Mouse (Mus musculus) heart, embryonic 12.5 days (tissue): ENCODE data around the gene 9430097D07Rik. TPM values are rescaled to one million over a fixed set of nuclear protein-coding genes. Genes with fewer than 3 reads are reported as not detected.

ENCODE experiments used
- ATAC-seq: fragments of 200-750 bp; cut with Nextera tagmentation; 2 replicates; pipeline ENCODE4 v1.8.0; 2017; ENCODE audit warnings: moderate TSS enrichment, moderate library complexity; ENCODE audit not compliant: insufficient number of reproducible peaks, low FRiP score
- H3K27ac ChIP-seq: fragments of 300-500 bp; sonication (generic); 2 replicates; pipeline ENCODE4 v1.5.1; 2016; ENCODE audit warnings: mild to moderate bottlenecking, moderate library complexity; ENCODE audit not compliant: poor library complexity, severe bottlenecking
- H3K27me3 ChIP-seq: fragments of 300-500 bp; sonication (generic); replicated peaks from 2 replicates; pipeline ENCODE4 v1.6.1; 2016; ENCODE audit warnings: mild to moderate bottlenecking, moderate library complexity
- H3K36me3 ChIP-seq: fragments of 300-500 bp; sonication (generic); 2 replicates; pipeline ENCODE4 v1.6.1; 2016; ENCODE audit warnings: mild to moderate bottlenecking, moderate library complexity
- H3K4me1 ChIP-seq: fragments of 300-500 bp; sonication (generic); replicated peaks from 2 replicates; pipeline ENCODE4 v1.6.1; 2016; ENCODE audit warnings: mild to moderate bottlenecking
- H3K4me2 ChIP-seq: fragments of 300-500 bp; sonication (generic); 2 replicates; pipeline ENCODE4 v1.6.1; 2016; ENCODE audit warnings: mild to moderate bottlenecking, moderate library complexity
- H3K4me3 ChIP-seq: fragments of 300-500 bp; sonication (generic); 2 replicates; pipeline ENCODE4 v1.5.1; 2016; ENCODE audit warnings: mild to moderate bottlenecking
- H3K9ac ChIP-seq: fragments of 300-500 bp; sonication (generic); 2 replicates; pipeline ENCODE4 v1.6.1; 2016; ENCODE audit warnings: mild to moderate bottlenecking, moderate library complexity
- H3K9me3 ChIP-seq: fragments of 300-500 bp; sonication (generic); replicated peaks from 2 replicates; pipeline ENCODE4 v1.6.1; 2016; ENCODE audit warnings: mild to moderate bottlenecking, moderate library complexity
- WGBS: fragments of 180-500 bp; shearing (Covaris S2); methylation state at CpG from one replicate; pipeline ENCODE4 v1.1.7; 2016; 5-methylcytosine and 5-hydroxymethylcytosine counted together
- polyA plus RNA-seq: library from polyadenylated mRNA; unstranded; fragments of >200 nt; fragmentation: Nextera tagmentation; extraction: Ambion mirVana; gene quantifications from 2 replicates; pipeline ENCODE4 v1.2.1, GENCODE M21; 2016

Gene 9430097D07Rik
- polyA plus RNA-seq: 0.18 and 0.24 TPM in 2 replicates

DNA sequence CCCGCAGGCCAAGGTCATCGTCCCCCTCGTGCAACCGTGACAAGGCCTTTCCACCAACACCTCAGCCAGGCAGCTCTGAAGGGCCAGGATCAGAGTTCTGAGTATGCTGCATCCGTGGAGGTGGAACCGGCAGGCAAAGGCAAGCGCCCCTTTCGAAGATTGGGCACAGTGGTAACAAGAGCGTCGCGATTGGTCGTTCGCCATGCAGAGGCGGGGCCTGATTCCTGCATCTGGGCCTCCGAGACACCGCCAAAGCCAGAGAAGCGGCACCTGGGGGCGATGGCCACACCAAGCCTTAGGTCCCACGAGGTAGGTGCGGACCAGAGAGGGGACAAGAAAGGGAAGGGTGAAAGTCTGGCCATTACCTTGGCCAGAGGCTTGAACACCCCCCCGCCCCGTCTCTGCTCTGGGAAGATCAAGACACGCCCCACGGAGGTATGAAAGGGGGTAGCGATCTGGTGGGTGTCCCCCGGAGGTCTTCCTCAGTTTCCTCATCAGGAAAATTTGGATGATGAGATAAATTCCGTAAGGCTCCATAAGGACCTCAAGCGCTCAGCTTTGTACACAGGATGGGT lies at the start of gene 9430097D07Rik:
TSS of gene 9430097D07Rik (minus strand) at position 99 of the 575 bp plus-strand sequence.
- peak within 1 kb of the TSS; percentile 54 for H3K9ac ChIP-seq
- peak within 1 kb of the TSS; percentile 45 for H3K4me3 ChIP-seq
- no peak within 1 kb of the TSS for H3K27ac ChIP-seq
- H3K36me3 ChIP-seq: peaks cover 11% of the 10 kb centered on the region
- WGBS: 8% methylated on average over 28 of the region's 28 CpGs
- peaks cover 22% of the 10 kb centered on the region for H3K4me1 ChIP-seq
- no peaks in the 10 kb centered on the region for H3K9me3 ChIP-seq
- H3K4me2 ChIP-seq: peak within 1 kb of the TSS; percentile 89
- no peak for ATAC-seq
- peaks cover 51% of the 10 kb centered on the region for H3K27me3 ChIP-seq

DNA sequence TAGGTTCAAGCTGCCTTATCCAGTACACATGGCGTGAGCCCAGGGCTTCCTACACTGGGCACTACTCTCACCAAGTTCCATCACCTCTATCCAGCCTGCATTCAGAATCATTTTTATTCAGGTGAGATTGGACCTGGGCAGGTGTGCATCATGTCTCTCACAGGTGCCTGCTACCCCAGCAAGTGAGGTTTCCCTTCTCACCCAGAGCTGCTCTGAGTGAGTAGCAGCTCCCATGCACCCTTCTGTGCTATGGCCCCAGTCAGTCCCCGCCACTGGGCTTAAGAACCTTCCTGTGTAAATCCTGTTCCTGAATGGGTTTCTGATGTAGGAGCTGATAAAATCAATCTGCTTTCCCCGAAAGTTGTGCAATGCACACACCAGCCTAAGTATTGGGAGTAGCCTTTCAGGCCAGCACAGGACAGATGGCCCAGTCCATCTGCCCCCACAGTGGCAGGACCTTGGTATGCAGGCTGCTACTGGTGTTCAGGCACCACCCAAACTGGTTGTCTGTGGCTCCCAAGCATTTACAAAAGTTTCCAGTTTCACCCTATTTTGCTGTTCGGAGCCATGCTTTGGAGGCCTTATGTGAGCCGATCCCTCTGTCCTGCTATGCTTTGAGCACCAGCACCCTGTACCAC lies 48.7 kb upstream of the 9430097D07Rik start:
- peaks cover 93% of the 10 kb centered on the region for H3K4me1 ChIP-seq
- H3K4me3 ChIP-seq: no peak overlapping the region
- H3K36me3 ChIP-seq: peaks cover 1% of the 10 kb centered on the region
- peak overlapping the region; percentile 82; the same call in 1 of the 2 replicates for H3K9ac ChIP-seq
- H3K9me3 ChIP-seq: no peaks in the 10 kb centered on the region; the same call in 1 of the 2 replicates
- no peak overlapping the region for H3K4me2 ChIP-seq
- 62% methylated on average over 5 of the region's 5 CpGs for WGBS
- ATAC-seq: no peak
- H3K27me3 ChIP-seq: no peaks in the 10 kb centered on the region
- peak overlapping the region; percentile 97 for H3K27ac ChIP-seq

DNA sequence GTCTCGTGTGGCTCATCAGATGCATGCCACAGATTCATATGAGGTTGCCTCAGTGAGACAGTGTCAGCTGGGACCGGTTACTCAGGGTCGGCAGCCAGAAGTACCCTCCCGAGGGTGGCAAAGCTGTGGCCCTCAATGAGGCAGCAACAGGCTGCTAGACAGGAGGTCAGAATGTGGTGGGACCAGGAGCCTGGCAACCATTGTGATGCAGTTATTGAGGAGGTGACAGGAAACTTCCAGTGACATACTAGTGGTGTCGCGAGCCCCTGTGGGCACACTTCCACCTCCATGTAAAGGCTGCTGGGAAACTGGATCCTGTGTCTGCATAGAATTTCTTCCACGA lies 46.0 kb upstream of the 9430097D07Rik start, which contains the start of gene Ak1:
TSS of gene Ak1 (plus strand) at position 242 of the 343 bp plus-strand sequence.
- peak within 1 kb of the TSS; percentile 56 for H3K4me2 ChIP-seq
- peaks cover 3% of the 10 kb centered on the region; the same call in 1 of the 2 replicates for H3K9me3 ChIP-seq
- peaks cover 27% of the 10 kb centered on the region for H3K36me3 ChIP-seq
- H3K4me3 ChIP-seq: peak within 1 kb of the TSS; percentile 17
- no peaks in the 10 kb centered on the region for H3K27me3 ChIP-seq
- H3K27ac ChIP-seq: peak within 1 kb of the TSS; percentile 99
- peak within 1 kb of the TSS; percentile 68 for H3K9ac ChIP-seq
- no peak; the same call in 1 of the 2 replicates for ATAC-seq
- H3K4me1 ChIP-seq: peaks cover 75% of the 10 kb centered on the region
- 4% methylated on average over 7 of the region's 7 CpGs for WGBS

DNA sequence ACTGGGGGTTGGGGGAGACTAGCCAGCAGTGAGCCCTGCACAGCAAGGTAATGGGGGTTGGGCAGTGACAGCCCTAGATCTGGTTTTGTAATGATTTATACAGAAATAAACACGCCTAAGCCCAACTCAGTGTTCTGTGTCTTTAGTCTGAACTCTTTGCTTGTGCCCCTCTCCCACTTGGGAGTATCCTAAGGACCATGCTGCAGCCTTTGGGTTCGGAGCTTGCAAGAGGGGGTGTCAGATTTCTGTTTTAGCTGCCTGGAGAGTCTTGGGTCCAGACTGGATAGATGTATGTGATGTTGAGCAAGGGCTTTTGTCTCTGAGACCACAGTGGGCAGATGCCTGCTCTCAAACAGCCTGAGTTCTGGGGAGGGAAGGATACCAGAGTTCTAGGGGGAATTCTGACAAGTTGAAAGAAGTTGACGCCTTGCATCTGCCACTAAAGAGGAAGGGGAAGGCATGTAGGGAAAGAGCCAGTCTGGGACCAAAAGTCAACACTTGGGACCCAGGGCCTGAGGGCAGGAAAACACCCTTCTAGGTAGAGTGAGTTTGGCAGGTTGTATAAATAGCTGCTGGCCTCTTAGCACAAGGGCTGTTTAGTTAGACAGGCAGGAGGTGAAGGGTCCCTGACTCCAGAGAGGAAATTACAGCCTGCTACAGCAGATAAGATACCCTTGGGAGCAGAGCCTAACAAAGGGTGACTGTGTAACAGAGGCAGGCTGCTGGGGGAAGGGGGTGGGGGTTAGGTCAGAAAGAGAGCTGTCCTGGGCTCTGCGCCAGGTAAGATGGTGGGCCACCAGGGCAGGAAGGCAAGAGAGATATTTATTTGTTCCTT lies 45.4 kb upstream of the 9430097D07Rik start:
- peaks cover 3% of the 10 kb centered on the region; the same call in 1 of the 2 replicates for H3K9me3 ChIP-seq
- H3K4me1 ChIP-seq: peaks cover 69% of the 10 kb centered on the region
- H3K4me2 ChIP-seq: peak overlapping the region; percentile 56
- 4% methylated on average over 4 of the region's 4 CpGs for WGBS
- peak overlapping the region; percentile 17; the same call in 1 of the 2 replicates for H3K4me3 ChIP-seq
- peak overlapping the region; percentile 68 for H3K9ac ChIP-seq
- H3K27ac ChIP-seq: peak overlapping the region; percentile 99
- no peaks in the 10 kb centered on the region for H3K27me3 ChIP-seq
- H3K36me3 ChIP-seq: peaks cover 31% of the 10 kb centered on the region
- peak; percentile 84 for ATAC-seq

DNA sequence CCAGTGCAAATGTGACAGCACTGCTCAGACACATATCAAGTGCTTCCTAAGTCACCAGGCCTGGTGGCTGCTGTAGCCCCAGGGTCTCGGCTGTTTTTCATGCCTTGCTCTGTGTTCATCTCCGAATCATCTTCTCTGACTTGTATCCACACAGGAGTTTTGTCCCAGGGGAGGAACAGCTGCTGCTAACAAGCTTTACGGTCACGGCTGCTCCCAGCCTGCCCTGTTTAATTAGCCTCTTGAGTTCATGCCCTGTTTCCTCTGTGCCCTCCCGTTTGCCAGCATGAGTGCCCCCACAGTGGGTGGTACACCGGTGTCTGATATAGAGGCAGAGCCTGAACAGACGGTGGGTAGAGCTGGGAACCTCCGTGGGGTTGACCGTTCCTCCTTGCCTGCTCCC lies 42.6 kb upstream of the 9430097D07Rik start:
- no peak for ATAC-seq
- Histone ChIP-seq H3K4me1 (peaks cover 46% of the 10 kb centered on the region), H3K4me2 (no peak overlapping the region), H3K9ac (no peak overlapping the region; the same call in 1 of the 2 replicates), H3K27ac (no peak overlapping the region), H3K4me3 (no peak overlapping the region), H3K36me3 (peaks cover 53% of the 10 kb centered on the region), H3K9me3 (peaks cover 3% of the 10 kb centered on the region; the same call in 1 of the 2 replicates), H3K27me3 (no peaks in the 10 kb centered on the region)
- 86% methylated on average over 9 of the region's 9 CpGs for WGBS

DNA sequence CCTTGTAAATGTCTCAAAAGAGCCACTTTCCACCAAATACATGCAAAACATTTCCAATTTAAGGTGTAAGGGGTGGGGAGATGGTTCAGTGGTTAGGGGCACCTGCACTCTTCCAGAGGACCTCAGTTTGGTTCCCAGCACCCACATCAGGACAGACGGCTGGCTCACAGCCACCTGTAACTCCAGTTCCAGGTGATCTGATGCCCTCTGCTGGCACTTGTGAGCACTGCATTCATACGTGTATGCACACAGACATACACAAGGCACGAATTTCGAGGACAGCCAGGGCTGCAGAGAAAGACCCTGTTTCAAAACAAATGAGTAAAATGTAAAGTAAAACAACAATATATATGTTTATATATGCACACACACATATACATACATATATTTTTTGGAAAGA lies 42.1 kb upstream of the 9430097D07Rik start:
- no peak overlapping the region for H3K4me2 ChIP-seq
- H3K4me3 ChIP-seq: no peak overlapping the region
- H3K9me3 ChIP-seq: peaks cover 3% of the 10 kb centered on the region; the same call in 1 of the 2 replicates
- H3K27me3 ChIP-seq: no peaks in the 10 kb centered on the region
- H3K9ac ChIP-seq: no peak overlapping the region
- H3K36me3 ChIP-seq: peaks cover 57% of the 10 kb centered on the region
- no peak for ATAC-seq
- H3K4me1 ChIP-seq: peaks cover 44% of the 10 kb centered on the region
- 93% methylated on average over 4 of the region's 4 CpGs for WGBS
- H3K27ac ChIP-seq: no peak overlapping the region

DNA sequence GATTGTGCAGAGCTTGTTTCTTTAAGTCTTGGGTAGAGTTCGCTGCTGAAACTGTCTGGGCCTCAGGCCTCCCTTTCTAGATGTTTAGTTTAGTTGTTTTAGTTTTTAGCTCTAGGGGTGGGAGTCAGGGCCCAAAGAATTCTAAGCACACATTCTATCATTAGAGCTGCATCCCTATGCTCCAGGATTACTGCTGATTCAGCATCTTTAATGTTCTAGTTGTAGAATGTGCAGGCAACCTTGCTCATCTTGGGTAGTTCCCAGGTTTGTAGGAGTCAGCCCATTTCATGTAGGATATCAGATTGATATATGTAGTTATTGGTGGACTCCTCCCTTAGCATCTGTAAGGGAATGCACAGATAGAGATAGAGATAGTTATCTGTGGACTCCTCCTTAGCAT lies 41.6 kb upstream of the 9430097D07Rik start:
- WGBS: 95% methylated on average over 1 of the region's 1 CpGs
- Histone ChIP-seq H3K36me3 (peaks cover 62% of the 10 kb centered on the region), H3K27ac (no peak overlapping the region), H3K4me3 (no peak overlapping the region), H3K4me1 (peaks cover 39% of the 10 kb centered on the region), H3K27me3 (no peaks in the 10 kb centered on the region), H3K4me2 (no peak overlapping the region), H3K9ac (no peak overlapping the region), H3K9me3 (peaks cover 3% of the 10 kb centered on the region; the same call in 1 of the 2 replicates)
- no peak for ATAC-seq

DNA sequence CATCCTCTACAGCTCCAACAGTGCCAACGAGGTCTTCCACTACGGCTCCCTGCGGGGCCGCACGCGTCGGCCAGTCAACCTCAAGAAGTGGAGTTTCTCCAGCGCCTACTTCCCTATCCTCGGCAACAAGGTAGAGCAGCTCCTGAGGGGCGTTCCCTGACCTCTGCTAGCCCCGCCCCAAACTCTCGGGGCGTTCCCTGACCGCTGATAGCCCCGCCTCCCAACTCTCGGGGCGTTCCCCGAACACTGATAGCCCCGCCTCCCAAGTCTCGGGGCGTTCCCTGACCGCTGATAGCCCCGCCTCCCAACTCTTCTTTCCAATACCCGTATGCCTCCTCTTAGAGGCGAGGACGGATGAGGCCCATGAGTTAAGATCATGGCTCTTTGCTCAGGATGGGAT lies 36.8 kb upstream of the 9430097D07Rik start:
- no peak overlapping the region for H3K4me3 ChIP-seq
- H3K27me3 ChIP-seq: no peaks in the 10 kb centered on the region
- no peaks in the 10 kb centered on the region for H3K9me3 ChIP-seq
- no peak overlapping the region for H3K9ac ChIP-seq
- H3K4me2 ChIP-seq: no peak overlapping the region
- no peak overlapping the region for H3K27ac ChIP-seq
- peaks cover 43% of the 10 kb centered on the region for H3K36me3 ChIP-seq
- WGBS: 62% methylated on average over 26 of the region's 26 CpGs
- peaks cover 44% of the 10 kb centered on the region for H3K4me1 ChIP-seq
- no peak for ATAC-seq

DNA sequence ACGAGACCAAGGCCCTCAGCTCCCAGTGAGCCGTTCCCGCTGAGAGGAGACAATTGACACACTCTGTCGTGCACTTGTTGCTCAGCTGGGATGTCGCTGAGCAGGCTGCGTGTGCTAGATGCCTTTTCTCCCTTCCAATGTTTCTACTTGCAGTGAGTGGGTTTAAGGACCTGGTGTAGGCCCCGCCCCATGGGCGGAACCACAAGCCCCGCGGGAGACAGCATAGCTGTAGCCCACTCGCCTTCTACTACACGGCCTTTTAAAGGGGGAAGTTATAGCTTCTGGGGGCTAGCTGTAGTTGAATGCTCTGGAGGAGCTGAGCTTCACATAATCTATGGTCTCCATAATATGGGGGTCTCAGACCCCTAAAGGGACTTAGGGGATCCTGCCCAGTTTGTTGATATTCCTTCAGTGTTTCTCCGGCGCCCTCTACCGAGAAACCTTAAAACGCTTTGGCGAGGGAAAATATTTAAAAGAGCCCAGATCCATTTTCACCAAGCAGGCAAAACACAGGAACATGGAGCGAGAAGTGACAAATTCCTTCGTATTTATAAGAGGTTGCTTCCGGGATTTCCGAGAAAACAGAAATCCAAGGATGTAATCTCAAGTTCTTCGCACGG lies 35.2 kb upstream of the 9430097D07Rik start:
- peaks cover 44% of the 10 kb centered on the region for H3K4me1 ChIP-seq
- peak overlapping the region; percentile 87 for H3K4me2 ChIP-seq
- H3K4me3 ChIP-seq: peak overlapping the region; percentile 51
- no peaks in the 10 kb centered on the region for H3K9me3 ChIP-seq
- no peak for ATAC-seq
- peak overlapping the region; percentile 70 for H3K9ac ChIP-seq
- H3K36me3 ChIP-seq: peaks cover 32% of the 10 kb centered on the region
- H3K27ac ChIP-seq: peak overlapping the region; percentile 77
- H3K27me3 ChIP-seq: no peaks in the 10 kb centered on the region
- WGBS: 12% methylated on average over 23 of the region's 23 CpGs

DNA sequence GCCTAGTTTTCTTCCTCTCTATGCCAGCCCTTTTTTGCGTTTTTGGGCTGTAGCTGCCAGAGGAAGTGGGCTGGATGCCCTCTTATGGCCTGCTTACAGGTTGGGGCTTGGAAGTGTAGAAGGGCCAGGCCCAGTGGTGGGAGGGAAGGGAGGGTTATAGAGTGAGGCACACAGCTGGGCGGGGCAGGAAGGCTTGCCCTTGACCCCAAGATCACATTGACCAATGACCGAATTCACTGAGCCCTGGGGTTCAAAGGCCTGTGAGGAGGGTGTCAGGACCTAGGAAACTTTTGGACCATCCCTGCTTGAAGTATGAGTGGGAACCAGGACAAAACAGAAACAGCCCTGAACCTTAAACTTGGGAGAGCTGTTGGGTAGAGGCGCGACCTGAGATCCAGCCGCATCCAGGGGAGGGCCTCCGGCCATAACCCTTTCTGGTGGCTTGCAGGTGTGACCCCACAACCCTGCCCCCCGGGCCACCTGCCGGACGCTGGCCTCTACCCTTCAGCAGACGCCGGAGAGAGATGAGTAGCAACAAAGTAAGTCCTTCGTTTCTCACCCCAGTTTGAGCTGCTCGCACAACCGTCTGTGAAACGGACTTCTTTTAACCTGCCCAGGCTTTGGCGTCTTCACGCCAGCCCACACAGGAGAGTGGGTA lies 33.4 kb upstream of the 9430097D07Rik start:
- Histone ChIP-seq H3K4me1 (peaks cover 44% of the 10 kb centered on the region), H3K4me2 (peak overlapping the region; percentile 87), H3K4me3 (peak overlapping the region; percentile 80), H3K9me3 (no peaks in the 10 kb centered on the region), H3K27ac (peak overlapping the region; percentile 90), H3K27me3 (no peaks in the 10 kb centered on the region), H3K36me3 (peaks cover 17% of the 10 kb centered on the region), H3K9ac (peak overlapping the region; percentile 66)
- 35% methylated on average over 18 of the region's 18 CpGs for WGBS
- peak; percentile 54 for ATAC-seq
